26 mouse cellular contexts compared by ENCODE assay signal in the genomic region with DNA sequence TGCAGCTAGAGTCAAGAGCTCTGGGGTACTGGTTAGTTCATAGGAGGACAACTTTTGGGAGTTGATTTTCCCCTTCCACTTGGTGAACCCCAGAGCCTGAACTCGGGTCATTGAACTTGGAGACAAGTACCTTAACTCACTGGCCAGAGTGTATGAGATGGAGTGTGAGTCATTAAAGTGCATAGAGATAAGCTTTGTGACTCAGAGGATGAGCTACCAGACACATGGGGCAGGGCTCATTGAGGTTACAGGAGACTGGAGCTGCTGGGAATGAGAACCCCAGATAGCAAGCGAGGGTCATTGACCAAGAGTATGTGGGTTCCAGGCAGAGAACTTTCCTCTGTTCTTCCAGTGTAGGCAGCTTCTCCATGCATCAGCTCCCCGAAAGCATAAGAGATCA. TPM values are rescaled to one million over a fixed set of nuclear protein-coding genes. Genes with fewer than 3 reads are reported as not detected.
DNase-seq lines count a peak whose midpoint lies in the region; ATAC-seq lines count a peak whose summit lies in the region.
"Had no signal": no experiment of that assay in that cellular context is flagged by ENCODE, and none has a peak within 500 bp of the region (broad histone marks: within the 10 kb centered on the region; RNA-seq: fewer than 3 reads in every experiment).

No protein-coding gene starts in this region.

- no peaks in the 10 kb centered on the region for H3K36me3 ChIP-seq in intestine, embryonic 15.5 days
- H3K36me3 ChIP-seq: embryonic facial prominence, embryonic 12.5 days; embryonic facial prominence, embryonic 15.5 days; heart, embryonic 10.5 days; heart, embryonic 13.5 days; hindbrain, embryonic 12.5 days; hindbrain, embryonic 15.5 days had no signal

- H3K4me2 ChIP-seq in intestine, embryonic 15.5 days (replicated peaks), result no peak overlapping the region
- H3K4me2 ChIP-seq: embryonic facial prominence, embryonic 12.5 days; embryonic facial prominence, embryonic 15.5 days; heart, embryonic 13.5 days; hindbrain, embryonic 12.5 days; hindbrain, embryonic 15.5 days had no signal

- no peak overlapping the region for H3K9ac ChIP-seq in intestine, embryonic 15.5 days
- H3K9ac ChIP-seq: embryonic facial prominence, embryonic 12.5 days; embryonic facial prominence, embryonic 15.5 days; forebrain, postnatal 0 days; heart, embryonic 13.5 days; hindbrain, embryonic 12.5 days; hindbrain, embryonic 15.5 days had no signal

- intact Hi-C loops in heart, postnatal 14 days (cut with DNase I), result no loop called here

- WGBS in intestine, embryonic 15.5 days, result 77% methylated on average over 3 of the region's 3 CpGs

- DNase-seq in adrenal gland, postnatal 10 days, result peak; percentile 6
- no peak for DNase-seq in adrenal gland, adult 18-20 months (ENCODE audit: low spot score in 2 of 2)
- peak; percentile 7 to 23 for DNase-seq in adrenal gland, postnatal 36 days
- DNase-seq in heart, adult 9 months (ENCODE audit: low spot score in 2 of 2), result no peak
- no peak for DNase-seq in heart, postnatal 14 days
- DNase-seq: cerebellum, adult 11 months; cerebellum, adult 2 months; cerebellum, adult 9-11 months; cerebellum, postnatal 25 days; forebrain, postnatal 0 days; gastrocnemius, postnatal 25 days; heart, adult 18-20 months; kidney, adult 2 months had no signal

- H3K27ac ChIP-seq in intestine, embryonic 15.5 days, result no peak overlapping the region
- H3K27ac ChIP-seq: embryonic facial prominence, embryonic 12.5 days; embryonic facial prominence, embryonic 15.5 days; heart, embryonic 10.5 days; heart, embryonic 13.5 days; hindbrain, embryonic 12.5 days; hindbrain, embryonic 15.5 days had no signal

- H3K27me3 ChIP-seq in intestine, embryonic 15.5 days (replicated peaks), result no peaks in the 10 kb centered on the region
- H3K27me3 ChIP-seq: embryonic facial prominence, embryonic 12.5 days; embryonic facial prominence, embryonic 15.5 days; heart, embryonic 13.5 days; hindbrain, embryonic 12.5 days; hindbrain, embryonic 15.5 days had no signal

- no peaks in the 10 kb centered on the region for H3K4me1 ChIP-seq in intestine, embryonic 15.5 days (replicated peaks)
- H3K4me1 ChIP-seq: embryonic facial prominence, embryonic 12.5 days; heart, embryonic 10.5 days; heart, embryonic 13.5 days had no signal

- H3K4me3 ChIP-seq in intestine, embryonic 15.5 days (replicated peaks), result no peak overlapping the region
- H3K4me3 ChIP-seq: embryonic facial prominence, embryonic 12.5 days; embryonic facial prominence, embryonic 15.5 days; heart, embryonic 10.5 days; heart, embryonic 13.5 days; hindbrain, embryonic 12.5 days; hindbrain, embryonic 15.5 days had no signal

- H3K9me3 ChIP-seq in intestine, embryonic 15.5 days, result no peaks in the 10 kb centered on the region
- H3K9me3 ChIP-seq: embryonic facial prominence, embryonic 12.5 days; embryonic facial prominence, embryonic 15.5 days; heart, embryonic 10.5 days; heart, embryonic 13.5 days; hindbrain, embryonic 12.5 days; hindbrain, embryonic 15.5 days had no signal

- 0 out of 2 replicates have a peak, but pooled peaks have one; percentile 39 for ATAC-seq in intestine, embryonic 15.5 days
- ATAC-seq: CD4-positive, CD25-positive, alpha-beta regulatory T cell, adult 4 months; forebrain, embryonic 14.5 days; forebrain, postnatal 0 days had no signal

RNA-seq across cellular contexts. Expression of a gene that starts 59.3 kb away (rescaled TPM):
- total RNA-seq in adrenal gland, postnatal 10 days (2021), result 10 to 100 TPM in 1 of 2 experiments, 1 to 10 TPM in 1; 9.9 to 12.4 TPM
- 10 to 100 TPM in 1 of 2 experiments, 1 to 10 TPM in 1; 6.9 to 10.5 TPM for total RNA-seq in adrenal gland, adult 18-20 months (2021)
- total RNA-seq in adrenal gland, postnatal 36 days (2021), result 1 to 10 TPM; 7.2 to 8.5 TPM
- 13.1 and 15.2 TPM in 2 replicates for polyA plus RNA-seq in intestine, embryonic 15.5 days (2015; fragmentation: Nextera tagmentation; extraction: Ambion mirVana)
- total RNA-seq in heart, postnatal 14 days (2021), result 1 to 10 TPM; 5.6 to 9.0 TPM
- total RNA-seq: common myeloid progenitor, adult 5-6 weeks; hematopoietic stem cell, adult 5-6 weeks; MEL had no signal
- polyA plus RNA-seq: C2C12 had no signal

Comparison
In these comparisons a context has a peak if more than half of its experiments do, and no peak if none do; other contexts are left out.
1. DNase-seq: peak in adrenal gland, postnatal 10 days (single experiment) and adrenal gland, postnatal 36 days (2 of 2); none in adrenal gland, adult 18-20 months (0 of 2), heart, adult 9 months (0 of 2) and heart, postnatal 14 days (0 of 2).